Mouse (Mus musculus): ENCODE data around the gene Ism1.

DNA sequence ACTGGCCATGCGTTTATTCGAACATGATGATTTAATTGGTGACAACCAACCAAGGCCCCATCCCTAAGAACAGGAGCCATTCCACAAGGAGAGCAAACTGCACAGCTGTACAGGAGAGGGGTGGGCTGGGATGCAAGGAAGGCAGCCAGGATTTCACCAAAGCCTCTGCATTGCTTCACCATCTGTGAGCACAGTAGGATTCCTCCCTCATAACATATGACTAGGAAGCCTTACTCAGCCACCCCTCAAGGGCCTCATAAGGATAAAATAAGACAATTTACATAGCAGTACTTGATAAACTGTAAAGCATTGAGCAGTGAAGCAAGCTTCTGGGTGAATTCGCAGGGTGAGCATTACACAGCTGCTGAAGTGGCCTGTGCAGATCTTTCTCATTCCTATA lies 28.5 kb upstream of the Ism1 start:
- TF ChIP-seq CTCF (IDR thresholded peaks at IDR 0.05; ENCODE audit: control insufficient read depth, insufficient read depth, low read length) (no peak), POLR2A (IDR thresholded peaks at IDR 0.05; ENCODE audit: borderline replicate concordance, control insufficient read depth, low read depth, low read length) (no peak)
